Mouse (Mus musculus): ENCODE results near the gene Wdr72. TPM values are rescaled to one million over a fixed set of nuclear protein-coding genes. Genes with fewer than 3 reads are reported as not detected.

The Wdr72 gene
- total RNA-seq, 2 experiments from 2014 or later = not detected

DNA sequence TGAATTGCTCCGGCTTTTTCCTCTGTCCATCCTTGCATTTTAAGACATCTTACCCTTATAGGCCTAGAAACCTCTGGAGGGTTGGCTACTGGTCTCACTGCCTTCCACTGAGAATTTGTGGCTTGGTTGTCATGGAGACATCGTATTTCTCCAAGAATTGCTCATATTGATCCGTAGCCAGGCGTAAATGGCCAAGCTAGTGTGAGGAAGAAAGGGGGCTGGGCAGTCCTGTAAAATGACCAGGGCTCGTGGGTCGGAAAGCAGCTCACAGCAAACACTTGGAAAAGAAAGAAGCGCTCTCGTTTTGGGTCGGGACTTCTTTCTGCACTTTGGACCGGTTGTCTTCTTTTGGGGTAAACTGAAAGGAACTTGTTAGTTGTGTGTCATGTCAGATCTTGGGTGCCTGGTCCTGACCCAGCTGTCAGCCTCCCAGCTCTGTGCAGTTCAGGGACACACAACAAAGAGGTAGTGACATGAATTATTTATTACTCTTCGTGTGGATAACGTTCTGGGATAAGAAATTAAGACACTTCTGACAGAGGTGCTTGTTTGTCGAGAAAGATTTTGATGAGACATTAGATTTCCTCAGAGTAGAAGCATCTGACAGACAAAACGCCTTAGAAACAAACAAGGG is 167.7 kb downstream of the Wdr72 start:
- no peak overlapping the region for H3K4me3 ChIP-seq
- no peak overlapping the region for H3K27ac ChIP-seq
- no peak for DNase-seq (ENCODE audit: low spot score in 2 of 2)
- TF ChIP-seq CTCF (conservative IDR thresholded peaks at IDR 0.05) = no peak

DNA sequence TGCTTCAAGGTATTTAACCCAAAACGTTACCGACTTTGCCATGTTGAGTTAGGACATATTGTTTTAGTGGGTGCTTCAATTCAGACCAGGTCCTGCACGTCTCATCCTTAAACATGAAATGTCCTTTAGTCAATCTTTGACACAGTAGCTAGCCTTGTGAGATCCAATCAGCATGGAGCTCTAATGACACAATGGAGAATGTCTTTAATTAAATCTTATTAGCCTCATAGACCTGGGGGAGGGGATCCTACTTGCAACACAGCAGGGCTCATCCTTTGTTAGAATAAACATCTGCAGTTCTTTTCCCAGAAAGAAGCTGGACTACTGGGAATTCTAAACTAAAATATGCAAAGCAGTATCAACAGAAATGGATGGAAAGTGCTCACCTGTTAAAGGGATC is 171.9 kb downstream of the Wdr72 start:
- Histone ChIP-seq H3K27ac (no peak overlapping the region), H3K4me3 (no peak overlapping the region)
- DNase-seq (ENCODE audit: low spot score in 2 of 2) = no peak
- TF ChIP-seq CTCF (conservative IDR thresholded peaks at IDR 0.05) = no peak

DNA sequence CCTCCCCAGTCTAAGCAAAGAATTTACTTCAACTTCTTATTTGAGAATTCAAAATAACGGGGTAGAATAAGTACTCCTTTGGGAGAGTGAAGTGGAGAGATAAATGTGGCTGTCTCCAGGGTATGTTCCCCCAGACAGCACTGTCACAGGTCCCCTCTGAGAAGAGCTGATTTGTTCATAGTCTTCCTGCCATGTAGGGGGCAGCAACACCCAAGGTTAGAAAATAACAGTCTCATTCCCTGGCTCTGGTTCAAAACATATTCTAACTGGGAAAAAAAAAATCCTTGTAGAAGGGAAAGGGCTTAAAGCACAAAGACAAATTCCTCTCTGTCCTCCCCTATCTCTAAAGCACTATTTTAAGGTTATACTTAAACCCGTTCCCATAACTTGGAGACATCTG is 176.1 kb downstream of the Wdr72 start:
- H3K27ac ChIP-seq = peak overlapping the region; percentile 15; the same call in 1 of the 2 replicates
- no peak overlapping the region for H3K4me3 ChIP-seq
- DNase-seq (ENCODE audit: low spot score in 2 of 2) = peak; percentile 22 to 48
- peak; percentile 77 for TF ChIP-seq CTCF (conservative IDR thresholded peaks at IDR 0.05)

DNA sequence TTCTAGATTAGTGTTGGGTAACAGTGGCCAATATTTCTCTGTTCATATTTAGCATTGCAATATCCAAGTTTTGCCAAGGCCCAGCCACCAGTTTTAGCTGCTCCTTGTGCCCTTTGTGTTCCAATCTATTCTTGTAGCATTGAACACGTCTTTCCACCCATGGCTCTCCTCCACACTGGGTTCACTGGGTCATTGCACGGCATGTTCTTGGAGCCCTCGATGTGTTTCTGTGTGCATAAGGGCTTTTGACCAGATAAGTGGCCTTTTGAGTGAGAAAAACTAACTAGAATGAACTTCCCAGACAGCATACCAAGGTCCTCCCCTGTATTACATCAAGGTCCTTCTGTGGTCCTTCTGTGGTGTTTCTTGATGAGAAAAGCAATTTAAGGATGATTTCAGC is 184.3 kb downstream of the Wdr72 start:
- Histone ChIP-seq H3K27ac (no peak overlapping the region), H3K4me3 (no peak overlapping the region)
- DNase-seq (ENCODE audit: low spot score in 2 of 2) = no peak
- TF ChIP-seq CTCF (conservative IDR thresholded peaks at IDR 0.05) = no peak

DNA sequence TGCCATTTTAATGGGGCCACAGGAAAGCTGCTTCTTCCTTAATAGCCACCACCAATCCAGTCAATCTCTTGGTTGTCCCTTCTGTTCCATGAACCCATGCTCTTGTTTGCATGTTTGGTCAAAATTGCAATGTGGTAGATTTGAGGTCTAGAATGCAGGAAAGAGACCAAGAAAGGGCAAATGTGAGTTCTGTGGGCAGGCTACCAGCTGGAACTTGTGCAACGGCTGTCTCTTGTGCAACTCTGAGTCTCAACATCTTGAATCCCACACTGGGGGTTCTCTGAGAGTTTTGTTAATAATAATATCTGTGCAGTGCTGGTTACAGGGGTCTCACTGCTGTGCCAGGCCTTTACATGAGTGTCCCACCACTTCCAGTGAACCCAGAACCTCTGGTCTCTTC is 208.6 kb downstream of the Wdr72 start:
- no peak for TF ChIP-seq CTCF (conservative IDR thresholded peaks at IDR 0.05)
- no peak for DNase-seq (ENCODE audit: low spot score in 2 of 2)
- Histone ChIP-seq H3K27ac (no peak overlapping the region), H3K4me3 (no peak overlapping the region)

DNA sequence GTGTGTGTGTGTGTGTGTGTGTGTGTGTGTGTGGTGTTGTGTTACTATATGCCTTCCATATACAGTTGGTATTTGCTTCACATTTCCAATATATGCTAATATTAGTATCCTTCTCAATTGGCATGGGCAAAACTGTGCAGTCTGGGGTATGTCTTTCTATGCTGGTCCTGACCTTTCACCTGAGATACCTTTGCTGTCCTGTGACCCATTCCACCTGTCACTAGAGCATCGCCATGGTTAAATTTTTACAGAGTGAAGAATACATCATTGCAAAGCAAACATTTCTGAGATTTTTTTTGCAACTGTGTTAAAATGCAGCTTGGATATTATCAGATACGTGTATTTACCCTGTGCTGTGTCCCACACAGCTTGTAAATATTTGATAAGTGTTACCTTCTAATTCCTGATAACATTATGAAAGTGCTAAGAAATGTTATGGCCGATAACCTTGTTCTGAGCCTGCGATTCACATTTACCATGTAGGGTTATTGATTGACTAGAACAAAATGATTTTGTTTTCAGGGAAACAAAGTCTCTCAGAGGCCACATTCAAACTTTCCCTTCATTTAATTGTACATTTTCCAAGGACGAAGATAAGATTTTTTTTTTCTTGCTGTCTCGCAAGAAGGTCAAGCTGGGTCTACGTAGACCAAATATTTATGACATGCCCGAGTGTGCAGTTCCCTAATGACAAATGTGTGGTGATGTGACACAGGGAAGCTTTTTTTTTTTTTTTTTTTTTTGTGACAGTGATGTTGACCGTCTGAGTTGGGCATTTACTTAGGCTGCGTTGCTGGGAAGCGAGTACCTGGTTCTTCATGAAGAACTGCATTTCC is 214.2 kb downstream of the Wdr72 start:
- no peak for DNase-seq (ENCODE audit: low spot score in 2 of 2)
- H3K4me3 ChIP-seq = no peak overlapping the region
- H3K27ac ChIP-seq = no peak overlapping the region
- no peak for TF ChIP-seq CTCF (conservative IDR thresholded peaks at IDR 0.05)

DNA sequence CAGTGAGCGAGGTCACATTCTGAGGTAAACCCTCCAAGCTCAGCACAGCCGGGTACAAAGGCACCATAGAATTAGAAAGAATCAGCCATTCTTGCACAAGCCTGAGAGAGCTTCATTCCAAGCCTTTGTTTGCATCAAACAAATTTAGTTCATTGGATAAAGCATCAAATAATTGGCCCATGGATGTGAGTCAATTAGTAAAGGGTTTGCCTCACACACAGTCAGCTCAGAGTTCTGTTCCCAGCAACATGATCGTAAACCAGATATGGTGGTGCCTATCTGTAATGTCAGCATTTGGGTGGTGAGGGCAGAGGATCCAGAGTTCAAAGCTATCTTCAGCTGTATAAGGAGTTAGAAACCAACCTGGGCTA is 214.8 kb downstream of the Wdr72 start:
- no peak overlapping the region for H3K4me3 ChIP-seq
- no peak overlapping the region for H3K27ac ChIP-seq
- no peak for TF ChIP-seq CTCF (conservative IDR thresholded peaks at IDR 0.05)
- no peak for DNase-seq (ENCODE audit: low spot score in 2 of 2)

DNA sequence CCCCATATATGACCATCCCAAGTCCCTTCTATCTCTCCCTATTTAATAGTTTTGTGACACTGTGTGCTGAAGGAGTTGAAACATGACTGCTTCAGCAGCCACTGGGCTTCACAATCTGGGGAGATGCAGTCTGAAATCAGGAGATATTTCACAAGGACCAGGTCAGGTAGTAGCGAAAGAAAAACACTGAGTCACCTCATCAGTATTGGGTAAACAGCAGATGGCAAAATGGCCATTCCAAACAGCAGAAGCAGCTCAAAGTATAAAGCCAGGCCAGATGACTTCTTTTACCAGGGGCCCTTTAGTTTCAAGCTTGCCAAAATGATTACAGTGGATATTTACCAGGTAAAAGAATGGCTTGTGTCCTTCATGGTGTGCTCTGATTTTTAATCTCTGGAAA is 215.8 kb downstream of the Wdr72 start:
- DNase-seq (ENCODE audit: low spot score in 2 of 2) = no peak
- no peak overlapping the region for H3K4me3 ChIP-seq

DNA sequence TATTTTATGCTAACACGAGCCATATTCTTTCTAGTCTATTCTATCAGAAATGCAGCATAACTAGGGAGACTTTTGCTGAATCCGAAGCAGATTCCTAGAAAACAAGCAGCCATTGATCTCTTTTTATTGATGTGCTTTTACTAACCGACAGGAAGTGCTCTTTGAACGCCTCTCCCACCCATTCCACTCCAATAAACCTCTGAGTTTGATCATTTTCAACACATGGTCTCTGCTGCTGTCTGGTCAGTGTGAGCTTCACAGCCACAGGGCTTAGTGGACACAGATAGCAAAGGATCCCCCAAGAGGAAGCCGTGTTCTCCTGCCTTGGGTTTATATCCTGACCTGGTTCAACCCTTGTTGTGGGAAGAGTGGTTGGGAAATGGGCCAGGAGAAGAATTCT is 218.7 kb downstream of the Wdr72 start:
- Histone ChIP-seq H3K27ac (no peak overlapping the region), H3K4me3 (no peak overlapping the region)
- no peak for DNase-seq (ENCODE audit: low spot score in 2 of 2)
- TF ChIP-seq CTCF (conservative IDR thresholded peaks at IDR 0.05) = no peak

More for the DNA sequence above, 215.8 kb downstream of the Wdr72 start:
- TF ChIP-seq CTCF (conservative IDR thresholded peaks at IDR 0.05) = no peak
- H3K27ac ChIP-seq = no peak overlapping the region

DNA sequence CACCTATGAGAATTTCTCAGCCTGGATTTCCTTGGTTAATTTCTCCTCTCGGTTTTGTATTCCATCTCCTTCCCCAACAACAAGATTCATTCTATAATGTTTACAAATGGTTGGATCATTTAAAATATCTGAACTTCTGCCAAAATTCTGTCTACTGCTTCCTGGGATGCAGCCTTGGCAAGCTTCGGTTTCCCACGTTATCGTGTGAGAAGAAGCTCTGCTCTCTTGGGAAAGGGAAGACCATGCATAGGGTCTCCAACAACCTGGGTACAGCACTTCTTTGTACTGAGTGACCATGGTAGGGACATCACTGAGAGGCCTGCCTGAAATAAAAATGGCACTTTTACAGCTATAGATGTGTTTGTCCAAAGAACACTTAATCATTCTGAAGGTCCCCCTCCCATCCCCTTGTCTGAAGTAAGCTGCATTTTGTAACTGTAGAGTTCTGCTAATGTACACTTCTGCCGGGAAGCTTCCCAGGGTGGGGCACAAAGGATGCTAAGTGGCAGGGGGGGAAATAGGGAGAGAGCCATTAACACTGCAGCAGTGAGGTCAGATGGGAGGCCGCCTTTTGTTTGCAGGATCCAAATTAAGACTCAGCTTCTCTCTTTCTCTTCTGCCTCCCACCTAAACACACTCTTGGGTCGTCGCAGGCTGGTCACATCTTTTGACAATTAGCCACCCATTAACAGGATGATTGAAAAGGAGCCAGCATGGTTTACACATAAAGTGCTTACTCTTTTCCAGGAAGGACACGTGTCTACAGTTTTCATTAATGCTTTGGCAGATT is 220.7 kb downstream of the Wdr72 start:
- Histone ChIP-seq H3K27ac (no peak overlapping the region), H3K4me3 (no peak overlapping the region)
- TF ChIP-seq CTCF (conservative IDR thresholded peaks at IDR 0.05) = no peak
- DNase-seq (ENCODE audit: low spot score in 2 of 2) = no peak

DNA sequence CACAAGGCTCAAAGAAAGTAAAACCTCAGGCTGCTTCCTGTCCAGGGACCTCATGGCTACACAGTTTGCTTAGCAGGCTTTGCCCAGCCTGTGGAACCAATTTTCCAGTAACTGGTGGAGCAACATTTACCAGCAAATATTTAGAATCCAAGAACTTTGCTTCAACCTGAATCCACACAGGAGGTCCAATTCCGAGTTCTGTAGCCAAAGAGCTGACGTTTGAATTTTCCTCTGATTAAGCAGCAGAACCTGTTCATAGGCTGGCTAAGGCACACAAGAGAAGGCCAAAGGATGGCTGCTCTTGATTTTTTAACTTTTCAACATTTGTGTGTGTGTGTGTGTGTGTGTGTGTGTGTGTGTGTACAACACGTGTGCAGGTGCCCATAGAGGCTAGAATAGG is 222.2 kb downstream of the Wdr72 start:
- Histone ChIP-seq H3K4me3 (no peak overlapping the region), H3K27ac (no peak overlapping the region)
- TF ChIP-seq CTCF (conservative IDR thresholded peaks at IDR 0.05) = no peak
- no peak for DNase-seq (ENCODE audit: low spot score in 2 of 2)

Other genes with a start within 250 kb of the Wdr72 start
- gene Unc13c, start 141.4 kb upstream of the Wdr72 start, total RNA-seq (2021) = 1 to 10 TPM; 6.8 to 7.2 TPM

Measured in layer of hippocampus, adult 2 months (tissue).